Mouse (Mus musculus) myocyte (in vitro differentiated cells): Measurements from ENCODE around the gene Ninl. TPM values are rescaled to one million over a fixed set of nuclear protein-coding genes. Genes with fewer than 3 reads are reported as not detected.

ENCODE experiments used
- H3K27me3 ChIP-seq: one replicate; pipeline ENCODE4 v1.6.1; 2011; ENCODE audit not compliant: control insufficient read depth, insufficient read depth, insufficient read length
- H3K36me3 ChIP-seq: one replicate; pipeline ENCODE4 v1.6.1; 2011; ENCODE audit not compliant: control insufficient read depth, insufficient read depth
- H3K4me2 ChIP-seq: one replicate; pipeline ENCODE4 v1.6.1; 2011; ENCODE audit warnings: low read depth, control low read depth
- H3K4me3 ChIP-seq: one replicate; pipeline ENCODE4 v1.5.1; 2011; ENCODE audit warnings: mild to moderate bottlenecking, control low read depth, moderate library complexity
- H3K79me2 ChIP-seq: one replicate; pipeline ENCODE4 v1.6.1; 2011; ENCODE audit not compliant: control insufficient read depth, insufficient read depth
- H3ac ChIP-seq: one replicate; pipeline ENCODE4 v1.6.1; 2011; ENCODE audit not compliant: control insufficient read depth, insufficient read length
- CEBPB ChIP-seq: IDR thresholded peaks from 2 replicates; pipeline ENCODE4 v1.6.1; 2011; ENCODE audit warnings: mild to moderate bottlenecking, moderate library complexity; ENCODE audit not compliant: poor library complexity, insufficient read depth, severe bottlenecking
- E2F4 ChIP-seq: IDR thresholded peaks from one replicate; pipeline ENCODE4 v1.6.1; 2011; ENCODE audit warnings: mild to moderate bottlenecking, control low read depth, moderate library complexity; ENCODE audit not compliant: insufficient read depth
- MAX ChIP-seq: IDR thresholded peaks from one replicate; pipeline ENCODE4 v1.6.1; 2011; ENCODE audit warnings: low read depth, mild to moderate bottlenecking, control low read depth
- MYOD1 ChIP-seq, 3 experiments: IDR thresholded peaks; one replicate each; pipeline ENCODE4 v1.6.1; 2011; ENCODE audit warnings: control low read depth in 2 of 3, low read depth in 2 of 3, mild to moderate bottlenecking in 2 of 3, moderate library complexity in 1 of 3; ENCODE audit not compliant: insufficient read length in 2 of 3, control insufficient read depth in 1 of 3
- MYOG ChIP-seq, 3 experiments: IDR thresholded peaks; one replicate each; pipeline ENCODE4 v1.6.1; 2011; ENCODE audit warnings: control low read depth in 2 of 3, low read depth in 2 of 3, mild to moderate bottlenecking in 2 of 3; ENCODE audit not compliant: insufficient read length in 2 of 3, control insufficient read depth in 1 of 3, insufficient read depth in 1 of 3
- POLR2A ChIP-seq: IDR thresholded peaks from one replicate; pipeline ENCODE4 v1.6.1; 2011; ENCODE audit warnings: low read depth, mild to moderate bottlenecking, control low read depth, moderate library complexity; ENCODE audit not compliant: insufficient read length
- POLR2AphosphoS2 ChIP-seq: IDR thresholded peaks from one replicate; pipeline ENCODE4 v1.6.1; 2011; ENCODE audit warnings: low read depth, control low read depth; ENCODE audit not compliant: insufficient read length
- REST ChIP-seq: IDR thresholded peaks from one replicate; pipeline ENCODE4 v1.6.1; 2011; ENCODE audit warnings: mild to moderate bottlenecking, control low read depth, moderate library complexity; ENCODE audit not compliant: insufficient read depth, insufficient read length
- SRF ChIP-seq: IDR thresholded peaks from one replicate; pipeline ENCODE4 v1.6.1; 2011; ENCODE audit warnings: low read depth; ENCODE audit not compliant: control insufficient read depth, insufficient read length
- TCF12 ChIP-seq: IDR thresholded peaks from one replicate; pipeline ENCODE4 v1.6.1; 2011; ENCODE audit warnings: mild to moderate bottlenecking, control low read depth; ENCODE audit not compliant: poor library complexity, insufficient read depth, severe bottlenecking
- TCF3 ChIP-seq: IDR thresholded peaks from one replicate; pipeline ENCODE4 v1.6.1; 2011; ENCODE audit warnings: low read depth, control low read depth; ENCODE audit not compliant: insufficient read length
- USF1 ChIP-seq: IDR thresholded peaks from one replicate; pipeline ENCODE4 v1.6.1; 2011; ENCODE audit warnings: low read depth, mild to moderate bottlenecking, control low read depth, moderate library complexity
- polyA plus RNA-seq: library from polyadenylated mRNA; unstranded; fragments of >200 nt; fragmentation: generic; extraction: Trizol; gene quantifications from one replicate; pipeline ENCODE4 v1.2.1, GENCODE M21; 2012; ENCODE audit warnings: missing spikeins

Gene Ninl
- polyA plus RNA-seq, 1 experiment: 2.2 TPM

GRCm38 (mm10) chr2:150963246-150963645 is 75.9 kb downstream of the Ninl start:
- TF ChIP-seq TCF3: no peak
- no peak for TF ChIP-seq MYOG (IDR thresholded peaks at IDR 0.05; ENCODE audit: control insufficient read depth in 1 of 3, insufficient read depth in 1 of 3, insufficient read length in 2 of 3, low read depth in 2 of 3)
- TF ChIP-seq MAX: no peak
- TF ChIP-seq USF1: no peak
- TF ChIP-seq SRF: no peak
- TF ChIP-seq MYOD1 (IDR thresholded peaks at IDR 0.05; ENCODE audit: control insufficient read depth in 1 of 3, insufficient read length in 2 of 3, low read depth in 2 of 3): no peak
- Histone ChIP-seq H3K79me2 (no peaks in the 10 kb centered on the region), H3K36me3 (peaks cover 5% of the 10 kb centered on the region), H3ac (no peak overlapping the region), H3K4me3 (no peak overlapping the region), H3K27me3 (no peaks in the 10 kb centered on the region), H3K4me2 (no peak overlapping the region)

GRCm38 (mm10) chr2:150959521-150959920 is 79.7 kb downstream of the Ninl start:
- H3K27me3 ChIP-seq: no peaks in the 10 kb centered on the region
- H3ac ChIP-seq: no peak overlapping the region
- no peaks in the 10 kb centered on the region for H3K79me2 ChIP-seq
- TF ChIP-seq POLR2AphosphoS2 (no peak), POLR2A (no peak), REST (no peak), TCF12 (no peak), MAX (no peak), SRF (no peak), MYOD1 (IDR thresholded peaks at IDR 0.05; ENCODE audit: control insufficient read depth in 1 of 3, insufficient read length in 2 of 3, low read depth in 2 of 3) (no peak), E2F4 (no peak), MYOG (IDR thresholded peaks at IDR 0.05; ENCODE audit: control insufficient read depth in 1 of 3, insufficient read depth in 1 of 3, insufficient read length in 2 of 3, low read depth in 2 of 3) (no peak), TCF3 (no peak), USF1 (no peak), CEBPB (no peak)
- H3K4me2 ChIP-seq: no peak overlapping the region
- no peak overlapping the region for H3K4me3 ChIP-seq
- H3K36me3 ChIP-seq: no peaks in the 10 kb centered on the region

GRCm38 (mm10) chr2:150955859-150956258 is 83.3 kb downstream of the Ninl start:
- Histone ChIP-seq H3K4me2 (no peak overlapping the region), H3K79me2 (no peaks in the 10 kb centered on the region), H3K4me3 (no peak overlapping the region), H3K27me3 (no peaks in the 10 kb centered on the region), H3K36me3 (no peaks in the 10 kb centered on the region), H3ac (no peak overlapping the region)
- TF ChIP-seq MYOG (IDR thresholded peaks at IDR 0.05; ENCODE audit: control insufficient read depth in 1 of 3, insufficient read depth in 1 of 3, insufficient read length in 2 of 3, low read depth in 2 of 3) (peak in 2 of 3 experiments; percentile 26 to 68), TCF12 (peak; percentile 25), MYOD1 (IDR thresholded peaks at IDR 0.05; ENCODE audit: control insufficient read depth in 1 of 3, insufficient read length in 2 of 3, low read depth in 2 of 3) (peak in 2 of 3 experiments; percentile 64 to 81), MAX (no peak)

GRCm38 (mm10) chr2:150951201-150951600 is 88.0 kb downstream of the Ninl start:
- Histone ChIP-seq H3K79me2 (no peaks in the 10 kb centered on the region), H3ac (no peak overlapping the region), H3K36me3 (no peaks in the 10 kb centered on the region), H3K27me3 (no peaks in the 10 kb centered on the region), H3K4me3 (no peak overlapping the region), H3K4me2 (no peak overlapping the region)
- no peak for TF ChIP-seq MAX
- no peak for TF ChIP-seq E2F4
- no peak for TF ChIP-seq SRF
- no peak for TF ChIP-seq MYOG (IDR thresholded peaks at IDR 0.05; ENCODE audit: control insufficient read depth in 1 of 3, insufficient read depth in 1 of 3, insufficient read length in 2 of 3, low read depth in 2 of 3)
- TF ChIP-seq CEBPB: no peak
- no peak for TF ChIP-seq REST
- no peak for TF ChIP-seq USF1
- TF ChIP-seq POLR2AphosphoS2: no peak
- no peak for TF ChIP-seq MYOD1 (IDR thresholded peaks at IDR 0.05; ENCODE audit: control insufficient read depth in 1 of 3, insufficient read length in 2 of 3, low read depth in 2 of 3)
- no peak for TF ChIP-seq POLR2A
- no peak for TF ChIP-seq TCF12
- no peak for TF ChIP-seq TCF3

- TF ChIP-seq E2F4 (no peak), USF1 (no peak), SRF (no peak), TCF12 (no peak), CEBPB (no peak), TCF3 (no peak), POLR2AphosphoS2 (no peak), REST (no peak), MYOD1 (IDR thresholded peaks at IDR 0.05; ENCODE audit: control insufficient read depth in 1 of 3, insufficient read length in 2 of 3, low read depth in 2 of 3) (no peak), MAX (no peak), POLR2A (no peak), MYOG (IDR thresholded peaks at IDR 0.05; ENCODE audit: control insufficient read depth in 1 of 3, insufficient read depth in 1 of 3, insufficient read length in 2 of 3, low read depth in 2 of 3) (no peak)
- H3K4me3 ChIP-seq: no peak overlapping the region
- no peak overlapping the region for H3K4me2 ChIP-seq
- H3ac ChIP-seq: no peak overlapping the region
- no peaks in the 10 kb centered on the region for H3K79me2 ChIP-seq
- H3K27me3 ChIP-seq: no peaks in the 10 kb centered on the region
- no peaks in the 10 kb centered on the region for H3K36me3 ChIP-seq
Measured at GRCm38 (mm10) chr2:150950056-150950455, 89.1 kb downstream of the Ninl start.
